Mouse (Mus musculus) intestine, postnatal 0 days (tissue): Measurements from ENCODE around the gene Slc39a13. TPM values are rescaled to one million over a fixed set of nuclear protein-coding genes. Genes with fewer than 3 reads are reported as not detected.

Source experiments
- ATAC-seq: fragments of 200-750 bp; cut with Nextera tagmentation; 2 replicates; pipeline ENCODE4 v1.8.0; 2017; ENCODE audit warnings: mild to moderate bottlenecking, moderate TSS enrichment, moderate library complexity
- H3K27ac ChIP-seq: fragments of 300-500 bp; sonication (generic); 2 replicates; pipeline ENCODE4 v1.5.1; 2014; ENCODE audit warnings: mild to moderate bottlenecking, low read depth, low read length, moderate library complexity
- H3K27me3 ChIP-seq: fragments of 300-500 bp; sonication (generic); replicated peaks from 2 replicates; pipeline ENCODE4 v1.6.1; 2014; ENCODE audit warnings: low read length, mixed read lengths; ENCODE audit not compliant: control insufficient read depth, insufficient read depth
- H3K36me3 ChIP-seq: fragments of 300-500 bp; sonication (generic); 2 replicates; pipeline ENCODE4 v1.6.1; 2014; ENCODE audit warnings: mild to moderate bottlenecking, moderate library complexity; ENCODE audit not compliant: control insufficient read depth, insufficient read depth
- H3K4me1 ChIP-seq: fragments of 300-500 bp; sonication (generic); replicated peaks from 2 replicates; pipeline ENCODE4 v1.6.1; 2014; ENCODE audit warnings: antibody characterized with exemption, low read length, mixed read lengths; ENCODE audit not compliant: control insufficient read depth, insufficient read depth
- H3K4me2 ChIP-seq: fragments of 300-500 bp; sonication (generic); replicated peaks from 2 replicates; pipeline ENCODE4 v1.6.1; 2014; ENCODE audit warnings: low read depth, mild to moderate bottlenecking, moderate library complexity
- H3K4me3 ChIP-seq: fragments of 300-500 bp; sonication (generic); 2 replicates; pipeline ENCODE4 v1.5.1; 2014; ENCODE audit warnings: low read depth, low read length
- H3K9ac ChIP-seq: fragments of 300-500 bp; sonication (generic); 2 replicates; pipeline ENCODE4 v1.6.1; 2014; ENCODE audit warnings: mild to moderate bottlenecking, low read depth, low read length
- H3K9me3 ChIP-seq: fragments of 300-500 bp; sonication (generic); 2 replicates; pipeline ENCODE4 v1.6.1; 2016; ENCODE audit warnings: mixed run types; ENCODE audit not compliant: control insufficient read depth
- CTCF ChIP-seq: sonication (generic); IDR thresholded peaks from 2 replicates; pipeline ENCODE4 v1.5.1; 2016; ENCODE audit warnings: low read depth, mild to moderate bottlenecking, control low read depth, antibody characterized with exemption, moderate library complexity
- WGBS: fragments of 180-500 bp; shearing (Covaris S2); extraction: QIAGEN DNeasy Blood & Tissue Kit; methylation state at CpG from one replicate; pipeline ENCODE4 v1.1.7; 2014; 5-methylcytosine and 5-hydroxymethylcytosine counted together
- polyA plus RNA-seq: library from polyadenylated mRNA; unstranded; fragments of >200 nt; fragmentation: Nextera tagmentation; extraction: Ambion mirVana; gene quantifications from 2 replicates; pipeline ENCODE4 v1.2.1, GENCODE M21; 2015

The Slc39a13 gene
- polyA plus RNA-seq, 1 experiment from 2014 or later = 15.0 TPM

DNA sequence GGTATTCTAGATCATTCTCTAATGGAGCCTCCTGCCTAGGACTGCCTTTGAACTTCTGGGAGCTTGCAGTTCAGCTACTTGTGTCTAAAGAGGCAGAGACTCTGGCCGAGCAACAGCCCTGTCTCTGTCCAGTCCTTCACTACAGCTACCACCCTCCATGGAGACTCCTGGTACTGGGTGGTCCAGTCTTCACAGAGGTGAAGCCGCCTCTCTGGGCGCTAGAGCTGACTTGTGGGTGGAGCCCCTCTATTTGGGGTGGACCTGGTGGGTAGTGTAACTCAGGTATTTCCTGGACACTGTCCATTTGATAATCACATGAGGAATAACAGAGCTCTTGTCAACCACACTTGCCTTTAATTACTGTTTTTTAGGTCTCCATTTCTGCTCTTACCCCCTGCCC is 50.3 kb downstream of the Slc39a13 start:
- ATAC-seq = no peak
- H3K27me3 ChIP-seq = no peaks in the 10 kb centered on the region
- H3K9me3 ChIP-seq = no peaks in the 10 kb centered on the region
- no peaks in the 10 kb centered on the region for H3K4me1 ChIP-seq
- H3K4me3 ChIP-seq = no peak overlapping the region
- 95% methylated on average over 3 of the region's 3 CpGs for WGBS
- no peak overlapping the region for H3K4me2 ChIP-seq
- no peak overlapping the region for H3K9ac ChIP-seq
- no peak overlapping the region for H3K27ac ChIP-seq
- peaks cover 39% of the 10 kb centered on the region for H3K36me3 ChIP-seq
- TF ChIP-seq CTCF = no peak

DNA sequence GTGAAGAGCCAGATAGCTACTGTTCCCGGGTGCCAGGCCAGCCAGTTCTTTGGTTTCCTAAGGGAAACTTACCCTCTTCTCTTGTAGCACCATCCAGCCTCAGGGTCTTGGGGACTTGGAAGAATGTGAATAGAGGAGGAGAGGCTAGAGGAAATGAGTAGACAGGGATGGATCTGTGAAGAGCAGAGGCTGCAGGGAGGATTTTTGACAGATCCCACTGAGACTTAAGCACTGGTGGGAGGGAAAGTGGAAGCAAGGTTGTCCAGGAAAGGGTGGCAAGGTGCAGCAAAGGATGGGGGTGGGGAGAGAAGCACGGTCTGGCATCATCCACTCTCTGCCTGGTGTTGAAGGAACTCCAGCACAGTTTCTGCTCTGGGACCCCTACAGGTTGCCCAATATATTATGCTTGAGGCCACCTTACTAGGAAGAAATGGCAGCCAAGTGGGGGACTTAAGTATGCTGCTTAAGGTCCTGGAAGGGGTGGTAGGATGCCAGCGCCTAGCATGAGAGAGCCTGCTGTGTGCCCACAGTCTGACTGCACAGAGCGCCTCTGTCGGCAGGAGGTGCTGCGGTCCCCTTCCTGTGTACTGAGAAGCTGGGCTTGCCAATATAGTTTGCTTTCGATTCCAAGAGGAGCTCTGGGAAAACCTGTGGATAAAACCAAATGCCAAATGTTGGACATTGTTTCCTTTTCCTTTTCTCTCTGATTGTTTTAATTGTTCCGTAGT is 52.0 kb downstream of the Slc39a13 start:
- Histone ChIP-seq H3K9ac (no peak overlapping the region), H3K36me3 (peaks cover 54% of the 10 kb centered on the region), H3K9me3 (no peaks in the 10 kb centered on the region), H3K4me3 (no peak overlapping the region), H3K27me3 (no peaks in the 10 kb centered on the region), H3K4me1 (no peaks in the 10 kb centered on the region), H3K4me2 (no peak overlapping the region), H3K27ac (no peak overlapping the region)
- 89% methylated on average over 8 of the region's 8 CpGs for WGBS
- TF ChIP-seq CTCF = peak; percentile 18; the same call in 1 of the 2 replicates
- no peak for ATAC-seq

DNA sequence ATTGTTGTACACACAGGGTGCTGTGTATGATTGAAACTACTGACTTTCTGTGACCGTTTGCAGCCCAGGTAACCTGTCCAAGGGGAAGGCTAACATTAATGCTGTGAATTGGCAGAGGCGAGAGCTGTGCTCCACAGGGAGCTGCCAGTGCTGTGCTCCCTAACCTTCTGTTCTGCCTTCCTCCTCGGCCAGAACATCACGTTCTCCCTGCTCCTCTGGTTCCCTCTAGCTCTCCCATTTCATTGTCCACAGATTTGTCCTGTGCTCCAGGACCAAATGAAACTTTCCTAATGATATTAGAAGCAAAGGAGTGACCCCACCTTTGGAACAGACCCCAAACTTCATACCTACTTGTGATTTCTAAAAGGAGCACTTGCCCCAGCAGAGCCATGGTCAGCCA is 54.8 kb downstream of the Slc39a13 start:
- no peaks in the 10 kb centered on the region for H3K4me1 ChIP-seq
- no peaks in the 10 kb centered on the region for H3K9me3 ChIP-seq
- peaks cover 74% of the 10 kb centered on the region for H3K36me3 ChIP-seq
- H3K27me3 ChIP-seq = no peaks in the 10 kb centered on the region
- WGBS = 91% methylated on average over 4 of the region's 4 CpGs
- ATAC-seq = no peak
- H3K4me2 ChIP-seq = no peak overlapping the region
- H3K4me3 ChIP-seq = no peak overlapping the region
- no peak for TF ChIP-seq CTCF
- no peak overlapping the region for H3K27ac ChIP-seq
- no peak overlapping the region for H3K9ac ChIP-seq

DNA sequence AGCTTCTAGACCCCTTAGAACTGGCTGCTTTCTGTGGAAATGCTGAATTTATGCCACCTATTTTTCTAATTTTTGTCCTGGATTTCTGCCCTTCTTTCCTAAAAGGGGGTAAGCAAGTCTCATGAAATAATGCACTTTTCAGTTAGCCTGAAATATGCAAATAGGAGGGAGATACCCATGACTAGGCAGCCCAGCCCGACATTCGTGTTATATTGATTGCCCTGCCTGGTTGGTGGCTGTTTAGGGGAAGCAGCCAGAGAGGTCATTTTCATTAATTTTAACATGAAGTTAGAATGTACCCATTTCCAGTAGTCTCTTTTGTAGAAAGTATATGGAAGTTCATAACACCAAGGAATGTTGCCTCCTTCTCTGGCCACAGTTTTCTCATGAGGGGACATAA is 56.3 kb downstream of the Slc39a13 start:
- Histone ChIP-seq H3K9me3 (no peaks in the 10 kb centered on the region), H3K4me2 (no peak overlapping the region), H3K4me3 (no peak overlapping the region), H3K27ac (no peak overlapping the region), H3K36me3 (peaks cover 82% of the 10 kb centered on the region), H3K27me3 (no peaks in the 10 kb centered on the region), H3K4me1 (no peaks in the 10 kb centered on the region), H3K9ac (no peak overlapping the region)
- no peak for ATAC-seq
- WGBS = 85% methylated on average over 2 of the region's 2 CpGs
- no peak for TF ChIP-seq CTCF

Other genes starting within 250 kb of the Slc39a13 start
- 196 and 216 TPM in 2 replicates for gene Mtch2, start 223.3 kb downstream of the Slc39a13 start, polyA plus RNA-seq
- gene C1qtnf4, start 184.6 kb downstream of the Slc39a13 start, polyA plus RNA-seq = 6.5 and 7.6 TPM in 2 replicates
- 12.0 and 13.1 TPM in 2 replicates for gene Kbtbd4, start 165.7 kb downstream of the Slc39a13 start, polyA plus RNA-seq
- 263 and 280 TPM in 2 replicates for gene Ndufs3, start 165.6 kb downstream of the Slc39a13 start, polyA plus RNA-seq
- gene Celf1, start 130.0 kb downstream of the Slc39a13 start, polyA plus RNA-seq = 34.9 and 41.0 TPM in 2 replicates
- 0.50 and 0.55 TPM in 2 replicates for gene Rapsn, start 34.8 kb downstream of the Slc39a13 start, polyA plus RNA-seq
- gene Psmc3, start 16.4 kb downstream of the Slc39a13 start, polyA plus RNA-seq = 155 and 163 TPM in 2 replicates
- gene Spi1, start 12.0 kb upstream of the Slc39a13 start, polyA plus RNA-seq = 5.1 and 7.3 TPM in 2 replicates
- not detected in 2 replicates for gene Mybpc3, start 47.7 kb upstream of the Slc39a13 start, polyA plus RNA-seq
- gene Madd, start 113.4 kb upstream of the Slc39a13 start, polyA plus RNA-seq = 3.1 and 4.7 TPM in 2 replicates
- gene Nr1h3, start 132.4 kb upstream of the Slc39a13 start, polyA plus RNA-seq = 22.7 TPM in 2 replicates
- 20.4 and 20.5 TPM in 2 replicates for gene Acp2, start 132.5 kb upstream of the Slc39a13 start, polyA plus RNA-seq
- 4.4 and 6.1 TPM in 2 replicates for gene Ddb2, start 166.6 kb upstream of the Slc39a13 start, polyA plus RNA-seq
- 6.5 and 7.3 TPM in 2 replicates for gene Pacsin3, start 185.5 kb upstream of the Slc39a13 start, polyA plus RNA-seq
- gene Arfgap2, start 194.6 kb upstream of the Slc39a13 start, polyA plus RNA-seq = 37.6 and 39.0 TPM in 2 replicates